Mouse (Mus musculus): Measurements from ENCODE around the gene Psenen. TPM values are rescaled to one million over a fixed set of nuclear protein-coding genes. Genes with fewer than 3 reads are reported as not detected.

Psenen gene
- polyA plus RNA-seq, 1 experiment from 2014 or later = 190 TPM

DNA sequence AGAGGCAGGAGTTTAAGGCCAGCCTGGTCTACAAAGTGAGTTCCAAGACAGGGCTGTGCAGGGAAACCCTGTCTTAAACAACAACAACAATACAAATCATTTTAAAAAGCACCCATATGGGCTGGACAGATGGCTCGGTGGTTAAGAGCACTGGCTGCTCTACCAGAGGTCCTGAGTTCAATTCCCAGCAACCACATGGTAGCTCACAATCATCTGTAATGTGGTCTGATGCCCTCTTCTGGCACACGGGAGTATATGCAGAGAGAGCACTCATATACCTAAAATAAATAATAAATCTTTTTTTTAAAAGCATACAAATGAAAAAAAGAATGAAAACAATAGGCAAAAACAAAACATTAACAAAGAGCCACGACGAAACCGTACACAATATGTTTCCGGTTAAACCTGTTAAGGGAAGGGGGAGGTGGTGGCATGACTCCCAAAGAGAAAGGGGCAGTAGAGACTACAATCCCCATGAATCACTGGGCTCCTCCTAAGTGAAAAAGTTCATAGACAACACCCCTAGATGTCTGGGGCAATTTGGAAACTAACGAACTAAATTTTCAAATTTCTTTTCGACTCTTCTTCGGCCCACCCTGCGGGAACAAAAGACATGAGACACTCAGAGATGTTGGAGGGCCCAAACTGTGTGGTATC, 11.9 kb downstream of the Psenen start:
- no peaks in the 10 kb centered on the region for H3K27me3 ChIP-seq (ENCODE audit: insufficient read depth, low read length)
- peaks cover 8% of the 10 kb centered on the region for H3K4me1 ChIP-seq (replicated peaks; ENCODE audit: insufficient read depth, low read length)
- H3K4me3 ChIP-seq (replicated peaks; ENCODE audit: low read depth, low read length) = peak overlapping the region; percentile 75
- peak; percentile 64 for ATAC-seq (replicated peaks; ENCODE audit: low FRiP score, low read depth)
- WGBS = 1% methylated on average over 10 of the region's 10 CpGs
- H3K27ac ChIP-seq = peak overlapping the region; percentile 96
- peaks cover 13% of the 10 kb centered on the region; the same call in 1 of the 2 replicates for H3K36me3 ChIP-seq (ENCODE audit: insufficient read depth, low read length)
- peak; percentile 64 for TF ChIP-seq CTCF (IDR thresholded peaks at IDR 0.05; ENCODE audit: low read depth)
- peak; percentile 91 for DNase-seq (ENCODE audit: low spot score)
- H3K9me3 ChIP-seq (replicated peaks; ENCODE audit: low read length) = no peaks in the 10 kb centered on the region
- H3K4me2 ChIP-seq (ENCODE audit: low read length) = peak overlapping the region; percentile 97
- H3K9ac ChIP-seq (ENCODE audit: low read depth, low read length) = peak overlapping the region; percentile 65; the same call in 1 of the 2 replicates

DNA sequence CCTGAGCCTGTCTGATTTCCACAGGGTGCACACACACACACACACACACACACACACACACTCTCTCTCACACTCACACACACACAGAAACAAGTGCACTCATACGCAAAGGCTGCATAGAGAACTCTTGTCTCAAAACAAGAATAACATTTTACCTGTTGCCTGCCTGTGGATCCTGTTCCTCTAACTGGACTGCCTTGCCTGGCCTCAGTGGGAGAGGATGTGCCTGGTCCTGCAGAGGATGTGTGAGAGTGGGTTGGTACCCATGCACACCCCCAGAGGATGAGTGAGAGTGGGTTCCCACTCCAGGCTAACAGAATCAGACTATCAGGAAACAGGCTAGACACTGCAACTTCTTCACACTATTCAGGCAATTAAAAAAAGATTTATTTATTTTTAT, 12.8 kb downstream of the Psenen start:
- ATAC-seq (replicated peaks; ENCODE audit: low FRiP score, low read depth) (no peak), DNase-seq (ENCODE audit: low spot score) (no peak)
- no peak overlapping the region for H3K4me2 ChIP-seq (ENCODE audit: low read length)
- TF ChIP-seq CTCF (IDR thresholded peaks at IDR 0.05; ENCODE audit: low read depth) = no peak
- H3K4me3 ChIP-seq (replicated peaks; ENCODE audit: low read depth, low read length) = no peak overlapping the region
- WGBS = 97% methylated on average over 1 of the region's 1 CpGs
- no peak overlapping the region for H3K27ac ChIP-seq
- no peaks in the 10 kb centered on the region for H3K9me3 ChIP-seq (replicated peaks; ENCODE audit: low read length)
- peaks cover 8% of the 10 kb centered on the region for H3K4me1 ChIP-seq (replicated peaks; ENCODE audit: insufficient read depth, low read length)
- H3K27me3 ChIP-seq (ENCODE audit: insufficient read depth, low read length) = no peaks in the 10 kb centered on the region
- no peak overlapping the region for H3K9ac ChIP-seq (ENCODE audit: low read depth, low read length)
- peaks cover 13% of the 10 kb centered on the region; the same call in 1 of the 2 replicates for H3K36me3 ChIP-seq (ENCODE audit: insufficient read depth, low read length)

DNA sequence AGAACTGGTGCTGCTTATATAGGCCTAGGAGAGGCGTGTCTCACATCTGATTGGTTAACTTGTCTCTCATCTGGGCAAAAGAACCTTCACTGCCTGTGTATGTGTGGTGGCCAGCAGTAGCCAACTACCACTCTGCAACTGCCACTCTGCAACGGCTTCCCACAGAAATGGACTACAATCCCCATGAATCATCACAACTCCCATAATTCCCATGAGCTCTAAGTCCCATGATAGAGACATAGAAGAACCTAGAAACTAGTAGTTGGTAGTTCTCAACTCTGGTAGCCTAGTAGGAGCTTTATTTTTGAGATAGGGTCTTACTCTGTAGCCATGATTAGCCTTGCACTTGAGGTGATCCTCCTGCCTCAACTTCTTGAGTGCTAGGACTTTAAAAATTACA, 13.5 kb downstream of the Psenen start:
- Histone ChIP-seq H3K27me3 (ENCODE audit: insufficient read depth, low read length) (no peaks in the 10 kb centered on the region), H3K27ac (no peak overlapping the region), H3K4me1 (replicated peaks; ENCODE audit: insufficient read depth, low read length) (peaks cover 8% of the 10 kb centered on the region), H3K9me3 (replicated peaks; ENCODE audit: low read length) (no peaks in the 10 kb centered on the region), H3K9ac (ENCODE audit: low read depth, low read length) (no peak overlapping the region), H3K4me2 (ENCODE audit: low read length) (no peak overlapping the region), H3K4me3 (replicated peaks; ENCODE audit: low read depth, low read length) (no peak overlapping the region), H3K36me3 (ENCODE audit: insufficient read depth, low read length) (peaks cover 8% of the 10 kb centered on the region; the same call in 1 of the 2 replicates)
- 90% methylated on average over 2 of the region's 2 CpGs for WGBS
- DNase-seq (ENCODE audit: low spot score) (no peak), ATAC-seq (replicated peaks; ENCODE audit: low FRiP score, low read depth) (no peak)
- TF ChIP-seq CTCF (IDR thresholded peaks at IDR 0.05; ENCODE audit: low read depth) = no peak

DNA sequence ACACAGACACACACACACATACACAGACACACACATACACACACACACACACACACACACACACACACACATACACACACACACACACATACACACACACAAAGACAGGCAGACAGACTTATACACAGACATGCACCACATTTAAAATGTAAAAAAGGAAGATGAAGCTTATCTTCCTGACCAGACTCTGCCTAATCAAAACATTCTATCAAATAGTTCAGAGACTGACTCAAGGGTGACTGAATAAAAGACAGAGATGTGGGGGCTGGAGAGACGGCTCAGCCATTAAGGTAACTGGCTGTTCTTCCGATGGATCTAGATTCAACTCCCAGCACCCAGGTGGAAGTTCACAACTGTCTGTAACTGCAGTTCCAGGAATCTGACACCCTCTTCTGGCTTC, 19.1 kb downstream of the Psenen start:
- no peak for DNase-seq (ENCODE audit: low spot score)
- no peaks in the 10 kb centered on the region for H3K27me3 ChIP-seq (ENCODE audit: insufficient read depth, low read length)
- no peaks in the 10 kb centered on the region for H3K9me3 ChIP-seq (replicated peaks; ENCODE audit: low read length)
- ATAC-seq (replicated peaks; ENCODE audit: low FRiP score, low read depth) = no peak
- no peaks in the 10 kb centered on the region for H3K4me1 ChIP-seq (replicated peaks; ENCODE audit: insufficient read depth, low read length)
- 85% methylated on average over 2 of the region's 2 CpGs for WGBS
- H3K27ac ChIP-seq = no peak overlapping the region
- H3K9ac ChIP-seq (ENCODE audit: low read depth, low read length) = no peak overlapping the region
- H3K4me2 ChIP-seq (ENCODE audit: low read length) = no peak overlapping the region
- TF ChIP-seq CTCF (IDR thresholded peaks at IDR 0.05; ENCODE audit: low read depth) = no peak
- peaks cover 23% of the 10 kb centered on the region; the same call in 1 of the 2 replicates for H3K36me3 ChIP-seq (ENCODE audit: insufficient read depth, low read length)
- H3K4me3 ChIP-seq (replicated peaks; ENCODE audit: low read depth, low read length) = no peak overlapping the region

DNA sequence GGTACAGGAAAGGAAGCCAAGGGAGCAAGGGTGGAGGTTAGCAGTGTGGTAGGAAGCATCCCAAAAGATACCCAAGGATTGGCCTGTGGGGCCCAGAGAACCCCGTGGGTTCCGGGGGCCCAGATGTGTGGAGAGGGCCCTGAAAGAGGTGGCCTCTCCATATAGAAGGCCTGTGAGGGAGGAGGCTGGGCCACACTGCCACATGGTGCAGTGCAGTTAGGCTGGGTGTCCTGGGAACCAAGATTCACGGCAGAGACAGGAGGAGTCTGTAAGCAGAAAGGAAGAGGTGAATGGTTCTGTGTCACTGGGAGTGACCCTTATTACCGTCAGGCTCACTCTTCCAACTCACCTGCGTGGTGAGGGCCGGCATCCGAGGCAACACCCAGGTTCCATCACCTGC, 22.9 kb downstream of the Psenen start:
- no peak overlapping the region for H3K27ac ChIP-seq
- no peak overlapping the region for H3K4me2 ChIP-seq (ENCODE audit: low read length)
- WGBS = 89% methylated on average over 7 of the region's 7 CpGs
- ATAC-seq (replicated peaks; ENCODE audit: low FRiP score, low read depth) = no peak
- peaks cover 15% of the 10 kb centered on the region; the same call in 1 of the 2 replicates for H3K36me3 ChIP-seq (ENCODE audit: insufficient read depth, low read length)
- no peaks in the 10 kb centered on the region for H3K9me3 ChIP-seq (replicated peaks; ENCODE audit: low read length)
- TF ChIP-seq CTCF (IDR thresholded peaks at IDR 0.05; ENCODE audit: low read depth) = no peak
- no peaks in the 10 kb centered on the region for H3K27me3 ChIP-seq (ENCODE audit: insufficient read depth, low read length)
- no peak overlapping the region for H3K9ac ChIP-seq (ENCODE audit: low read depth, low read length)
- no peak for DNase-seq (ENCODE audit: low spot score)
- H3K4me3 ChIP-seq (replicated peaks; ENCODE audit: low read depth, low read length) = no peak overlapping the region
- H3K4me1 ChIP-seq (replicated peaks; ENCODE audit: insufficient read depth, low read length) = no peaks in the 10 kb centered on the region

DNA sequence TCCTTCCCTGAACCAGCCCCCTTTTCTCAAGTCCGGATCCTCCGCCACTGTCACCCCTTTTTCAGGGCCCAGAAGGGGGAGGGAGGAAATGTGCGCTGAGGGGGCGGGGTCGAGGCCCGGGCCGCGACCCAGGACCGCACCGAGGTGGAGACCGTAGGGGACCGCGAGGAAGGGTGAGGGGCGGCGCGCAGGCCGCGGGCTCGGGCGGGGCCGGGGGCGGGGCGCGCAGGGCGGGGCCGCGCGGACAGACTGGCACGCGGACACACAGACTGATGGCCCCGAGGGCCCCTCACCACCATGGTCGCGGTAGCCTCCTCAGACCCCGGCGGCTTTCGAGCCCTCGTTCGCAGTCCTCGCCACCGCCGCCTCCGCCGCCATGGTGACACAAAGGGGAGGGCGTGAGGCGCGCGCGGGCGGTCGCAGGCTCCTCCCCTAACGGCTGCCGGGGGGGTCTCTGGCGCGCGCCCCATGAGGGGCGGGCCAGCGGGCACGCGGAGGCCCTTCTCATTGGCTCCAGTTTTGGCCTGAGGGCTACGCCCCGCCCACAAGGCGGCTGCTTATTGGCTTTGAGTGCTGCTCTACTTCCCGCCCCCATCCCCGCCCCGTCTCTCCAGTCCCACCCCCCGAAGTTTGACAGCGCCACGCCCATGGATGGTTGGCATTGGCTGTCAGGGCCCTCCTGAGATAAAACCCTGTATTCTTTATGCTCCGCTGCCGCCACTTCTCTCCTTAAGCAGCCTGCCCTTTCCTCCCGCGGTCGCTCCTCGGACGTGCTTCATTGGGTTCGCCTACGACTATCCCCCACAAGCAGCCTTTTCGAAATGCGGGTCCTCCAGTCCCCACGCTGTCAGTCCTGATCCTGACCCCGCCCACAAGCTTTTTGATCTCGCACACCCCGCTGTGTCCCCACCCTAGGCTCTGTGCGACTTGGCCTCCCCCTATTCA, 28.5 kb downstream of the Psenen start, which contains the start of gene Arhgap33:
Gene Arhgap33, minus strand, starts transcription at position 428 of the 945 bp plus-strand sequence.
- H3K36me3 ChIP-seq (ENCODE audit: insufficient read depth, low read length) = peaks cover 2% of the 10 kb centered on the region; the same call in 1 of the 2 replicates
- H3K27ac ChIP-seq = 0 out of 2 replicates have a peak within 1 kb of the TSS, but pooled peaks have one; percentile 22
- H3K4me3 ChIP-seq (replicated peaks; ENCODE audit: low read depth, low read length) = peak within 1 kb of the TSS; percentile 74
- DNase-seq (ENCODE audit: low spot score) = peak; percentile 97
- H3K4me1 ChIP-seq (replicated peaks; ENCODE audit: insufficient read depth, low read length) = peaks cover 7% of the 10 kb centered on the region; the same call in 1 of the 2 replicates
- TF ChIP-seq CTCF (IDR thresholded peaks at IDR 0.05; ENCODE audit: low read depth) = no peak
- WGBS = under 1% methylated on average over 46 of the region's 84 CpGs
- H3K4me2 ChIP-seq (ENCODE audit: low read length) = peak within 1 kb of the TSS; percentile 94
- H3K9me3 ChIP-seq (replicated peaks; ENCODE audit: low read length) = no peaks in the 10 kb centered on the region
- H3K27me3 ChIP-seq (ENCODE audit: insufficient read depth, low read length) = no peaks in the 10 kb centered on the region
- ATAC-seq (replicated peaks; ENCODE audit: low FRiP score, low read depth) = peak; percentile 92
- peak within 1 kb of the TSS; percentile 71 for H3K9ac ChIP-seq (ENCODE audit: low read depth, low read length)

All from kidney, postnatal 0 days (tissue).